Mouse (Mus musculus) hindbrain, embryonic 14.5 days (tissue): ENCODE results near the gene Midn. TPM values are rescaled to one million over a fixed set of nuclear protein-coding genes. Genes with fewer than 3 reads are reported as not detected.

ENCODE experiments used
- ATAC-seq: fragments of 200-750 bp; cut with Nextera tagmentation; 2 replicates; pipeline ENCODE4 v1.8.0; 2017; ENCODE audit warnings: moderate number of reproducible peaks, mild to moderate bottlenecking, moderate TSS enrichment, moderate library complexity; ENCODE audit not compliant: low FRiP score
- DNase-seq: peaks from one replicate; pipeline ENCODE4 v3.0.0-alpha.2; 2015; ENCODE audit warnings: low spot score
- H3K27ac ChIP-seq: fragments of 300-500 bp; sonication (generic); 2 replicates; pipeline ENCODE4 v1.5.1; 2014; ENCODE audit warnings: mild to moderate bottlenecking, moderate library complexity
- H3K27me3 ChIP-seq: fragments of 300-500 bp; sonication (generic); 2 replicates; pipeline ENCODE4 v1.6.1; 2014; ENCODE audit warnings: mild to moderate bottlenecking, low read length, mixed read lengths; ENCODE audit not compliant: control insufficient read depth, insufficient read depth
- H3K36me3 ChIP-seq: fragments of 300-500 bp; sonication (generic); replicated peaks from 2 replicates; pipeline ENCODE4 v1.6.1; 2014; ENCODE audit not compliant: control insufficient read depth, insufficient read depth
- H3K4me1 ChIP-seq: fragments of 300-500 bp; sonication (generic); replicated peaks from 2 replicates; pipeline ENCODE4 v1.6.1; 2014; ENCODE audit warnings: antibody characterized with exemption, low read length, mixed read lengths; ENCODE audit not compliant: control insufficient read depth, insufficient read depth
- H3K4me2 ChIP-seq: fragments of 300-500 bp; sonication (generic); replicated peaks from 2 replicates; pipeline ENCODE4 v1.6.1; 2014; ENCODE audit warnings: mild to moderate bottlenecking, moderate library complexity
- H3K4me3 ChIP-seq: fragments of 300-500 bp; sonication (generic); replicated peaks from 2 replicates; pipeline ENCODE4 v1.5.1; 2014; ENCODE audit warnings: mild to moderate bottlenecking, low read length
- H3K9ac ChIP-seq: fragments of 300-500 bp; sonication (generic); 2 replicates; pipeline ENCODE4 v1.6.1; 2014
- H3K9me3 ChIP-seq: fragments of 300-500 bp; sonication (generic); 2 replicates; pipeline ENCODE4 v1.6.1; 2016; ENCODE audit warnings: low read length; ENCODE audit not compliant: control insufficient read depth
- WGBS: fragments of 180-500 bp; shearing (Covaris S2); extraction: QIAGEN DNeasy Blood & Tissue Kit; methylation state at CpG from one replicate; pipeline ENCODE4 v1.1.7; 2014; 5-methylcytosine and 5-hydroxymethylcytosine counted together
- polyA plus RNA-seq: library from polyadenylated mRNA; unstranded; fragments of >200 nt; fragmentation: Nextera tagmentation; extraction: Ambion mirVana; gene quantifications from 2 replicates; pipeline ENCODE4 v1.2.1, GENCODE M21; 2014

The Midn gene
- polyA plus RNA-seq, result 44.1 and 54.4 TPM in 2 replicates

DNA sequence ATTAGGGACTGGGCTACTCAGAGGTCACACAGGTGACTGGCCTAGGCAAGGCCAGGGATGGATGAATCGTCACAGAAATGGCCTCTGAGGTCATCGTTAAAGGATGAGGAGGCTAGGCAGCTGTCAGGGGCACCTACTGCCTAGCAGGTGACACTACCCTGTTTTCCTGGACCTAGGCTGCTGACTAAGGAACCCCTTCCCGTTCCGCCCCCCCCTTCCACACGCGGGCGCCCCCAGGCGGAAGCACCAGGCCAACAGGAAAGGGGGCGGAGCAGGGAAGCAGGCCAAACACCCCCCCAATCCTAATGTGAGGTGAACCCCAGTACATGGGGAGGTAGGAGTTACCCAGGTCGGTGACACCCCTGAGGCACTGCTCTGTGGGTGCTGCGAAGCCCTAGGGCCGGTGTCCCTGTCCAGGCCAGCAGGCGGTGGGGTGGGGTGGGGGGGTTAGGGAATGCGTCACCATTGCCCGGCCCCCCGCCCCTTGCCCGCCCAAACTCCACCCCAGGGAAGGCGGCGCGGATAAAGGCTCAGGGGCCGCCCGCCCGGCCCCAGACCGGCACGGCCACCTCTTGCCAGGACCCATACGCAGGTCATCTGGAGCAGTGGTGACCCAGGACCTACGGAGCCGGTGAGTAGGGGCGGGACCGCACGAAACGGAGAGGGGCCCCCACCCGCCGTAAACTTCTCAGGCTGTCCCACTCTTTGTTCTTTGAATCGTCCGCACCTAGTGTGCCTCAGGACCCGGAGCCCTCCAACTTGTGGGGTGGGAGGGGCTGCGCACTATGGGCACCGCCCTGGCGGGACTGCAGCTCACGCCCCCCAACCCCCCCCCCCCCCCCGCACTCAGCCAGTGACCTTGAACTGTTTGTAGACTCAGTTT, at the start of gene Midn:
TSS of gene Midn (plus strand) at position 554 of the 883 bp plus-strand sequence.
- peak within 1 kb of the TSS; percentile 99 for H3K27ac ChIP-seq
- H3K9me3 ChIP-seq, result no peaks in the 10 kb centered on the region
- H3K27me3 ChIP-seq, result no peaks in the 10 kb centered on the region
- H3K4me3 ChIP-seq, result peak within 1 kb of the TSS; percentile 100
- peaks cover 54% of the 10 kb centered on the region for H3K36me3 ChIP-seq
- WGBS, result 2% methylated on average over 38 of the region's 42 CpGs
- H3K9ac ChIP-seq, result peak within 1 kb of the TSS; percentile 100
- peaks cover 17% of the 10 kb centered on the region for H3K4me1 ChIP-seq
- peak within 1 kb of the TSS; percentile 100 for H3K4me2 ChIP-seq
- ATAC-seq, result peak; percentile 18; the same call in 1 of the 2 replicates
- peak; percentile 67 for DNase-seq

DNA sequence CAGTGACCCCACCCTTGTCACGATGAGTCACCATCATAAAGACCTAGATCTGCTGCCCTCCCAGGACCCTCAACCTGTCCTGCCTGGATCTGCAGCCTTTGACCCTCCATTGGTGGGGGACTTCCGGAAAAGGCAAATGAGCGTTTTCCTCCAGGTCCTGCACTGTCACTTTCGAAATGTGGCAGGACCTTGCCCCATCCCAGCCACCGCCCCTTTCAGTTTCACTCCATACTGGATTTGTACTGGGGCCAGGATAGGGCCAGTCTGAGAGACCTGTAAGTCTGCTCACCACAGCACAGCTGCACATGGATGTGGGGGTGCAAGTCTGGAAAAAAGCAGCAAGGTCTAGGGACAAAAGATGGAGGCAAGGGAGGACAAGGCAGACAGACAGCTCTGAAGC, 49.4 kb upstream of the Midn start:
- Histone ChIP-seq H3K4me1 (peaks cover 13% of the 10 kb centered on the region), H3K9me3 (no peaks in the 10 kb centered on the region), H3K36me3 (no peaks in the 10 kb centered on the region), H3K27ac (no peak overlapping the region), H3K9ac (no peak overlapping the region), H3K27me3 (no peaks in the 10 kb centered on the region), H3K4me2 (no peak overlapping the region), H3K4me3 (no peak overlapping the region)
- 87% methylated on average over 5 of the region's 5 CpGs for WGBS
- DNase-seq (no peak), ATAC-seq (no peak)

DNA sequence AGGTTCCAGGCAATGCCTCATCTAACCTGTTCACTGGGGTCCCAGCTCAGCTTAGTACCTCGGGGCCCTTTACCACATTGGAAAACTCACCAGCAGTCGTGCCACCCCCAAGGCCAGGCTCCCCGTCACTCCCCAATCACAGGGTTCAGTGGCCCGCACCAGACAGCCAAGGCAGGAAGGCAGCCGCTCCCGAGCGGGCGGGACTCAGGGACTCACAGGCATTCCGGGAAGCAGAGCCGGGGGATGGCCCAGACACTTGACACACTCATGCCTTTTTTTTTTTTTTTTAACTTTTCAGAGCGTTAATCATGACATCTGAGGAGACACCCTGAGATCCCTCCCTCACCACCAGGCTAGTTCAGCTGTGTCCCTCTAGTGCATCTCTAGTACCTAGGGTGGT, 47.1 kb upstream of the Midn start:
- Histone ChIP-seq H3K4me2 (peak overlapping the region; percentile 93), H3K27ac (no peak overlapping the region), H3K27me3 (no peaks in the 10 kb centered on the region), H3K9ac (no peak overlapping the region), H3K36me3 (no peaks in the 10 kb centered on the region), H3K4me1 (peaks cover 13% of the 10 kb centered on the region), H3K4me3 (no peak overlapping the region), H3K9me3 (no peaks in the 10 kb centered on the region)
- 69% methylated on average over 11 of the region's 11 CpGs for WGBS
- ATAC-seq, result no peak
- DNase-seq, result no peak

DNA sequence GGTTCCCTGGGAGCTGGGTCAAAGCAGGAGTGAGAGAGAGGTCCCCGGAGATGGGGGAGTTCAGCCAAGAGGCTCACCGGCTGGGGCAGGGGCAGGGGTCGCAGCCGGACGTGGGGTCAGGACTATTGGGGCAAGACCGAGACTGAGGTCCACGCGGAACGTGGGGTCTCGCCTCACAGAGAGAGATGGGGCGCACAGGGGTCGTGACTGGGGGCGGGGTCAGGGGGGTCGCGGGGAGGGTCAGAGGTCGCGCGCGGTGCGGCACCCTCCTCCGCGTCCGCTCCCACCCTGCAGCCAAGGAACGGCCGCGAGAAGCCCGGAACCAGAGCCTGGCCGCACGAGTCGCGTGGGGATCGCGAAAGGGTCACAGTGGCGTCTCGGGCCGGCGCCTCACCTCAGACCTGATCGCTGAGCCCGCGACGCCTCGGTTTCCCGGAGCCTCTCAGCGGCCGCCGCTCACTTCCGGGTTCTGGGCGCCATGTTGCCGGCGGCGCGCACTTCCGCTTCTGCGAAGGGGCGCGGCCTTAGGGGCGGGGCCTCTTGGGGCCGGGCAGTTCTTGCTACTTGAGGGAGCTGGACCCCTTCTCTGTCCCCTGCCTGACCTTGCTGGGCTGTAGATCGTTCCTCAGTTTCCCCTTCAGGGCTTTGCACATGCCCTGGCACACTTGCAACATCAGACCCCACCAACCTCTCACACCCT, 45.7 kb upstream of the Midn start:
- H3K9me3 ChIP-seq, result no peaks in the 10 kb centered on the region
- H3K4me2 ChIP-seq, result peak overlapping the region; percentile 93
- no peaks in the 10 kb centered on the region for H3K27me3 ChIP-seq
- H3K9ac ChIP-seq, result peak overlapping the region; percentile 91
- peak overlapping the region; percentile 78 for H3K27ac ChIP-seq
- DNase-seq (peak; percentile 82), ATAC-seq (peak; percentile 86)
- peak overlapping the region; percentile 90 for H3K4me3 ChIP-seq
- H3K4me1 ChIP-seq, result peaks cover 13% of the 10 kb centered on the region
- H3K36me3 ChIP-seq, result no peaks in the 10 kb centered on the region
- WGBS, result under 1% methylated on average over 40 of the region's 59 CpGs

DNA sequence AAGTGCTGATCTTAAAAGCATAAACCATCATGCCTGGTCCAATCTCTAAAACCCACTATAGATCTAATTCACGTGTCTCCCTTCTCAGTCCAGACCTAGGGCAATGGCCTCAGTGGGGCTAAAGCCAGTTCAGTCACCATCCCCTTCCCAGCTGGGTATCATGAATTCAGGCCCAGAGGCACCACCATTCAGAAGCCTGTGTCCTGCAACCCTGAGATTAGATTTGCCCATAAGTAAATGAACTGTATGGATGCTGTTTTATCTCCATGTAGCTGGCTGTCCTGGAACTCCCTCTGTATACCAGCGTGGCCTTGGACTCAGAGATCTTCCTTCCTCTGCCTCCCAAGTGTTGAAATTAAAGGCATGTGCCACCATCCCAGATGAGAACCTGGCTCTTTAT, 45.0 kb upstream of the Midn start:
- no peak for DNase-seq
- no peaks in the 10 kb centered on the region for H3K9me3 ChIP-seq
- peak overlapping the region; percentile 90; the same call in 1 of the 2 replicates for H3K4me3 ChIP-seq
- WGBS, result 87% methylated on average over 2 of the region's 2 CpGs
- ATAC-seq, result no peak
- H3K36me3 ChIP-seq, result no peaks in the 10 kb centered on the region
- peak overlapping the region; percentile 93 for H3K4me2 ChIP-seq
- peak overlapping the region; percentile 91 for H3K9ac ChIP-seq
- no peaks in the 10 kb centered on the region for H3K27me3 ChIP-seq
- H3K4me1 ChIP-seq, result peaks cover 13% of the 10 kb centered on the region
- H3K27ac ChIP-seq, result peak overlapping the region; percentile 78

DNA sequence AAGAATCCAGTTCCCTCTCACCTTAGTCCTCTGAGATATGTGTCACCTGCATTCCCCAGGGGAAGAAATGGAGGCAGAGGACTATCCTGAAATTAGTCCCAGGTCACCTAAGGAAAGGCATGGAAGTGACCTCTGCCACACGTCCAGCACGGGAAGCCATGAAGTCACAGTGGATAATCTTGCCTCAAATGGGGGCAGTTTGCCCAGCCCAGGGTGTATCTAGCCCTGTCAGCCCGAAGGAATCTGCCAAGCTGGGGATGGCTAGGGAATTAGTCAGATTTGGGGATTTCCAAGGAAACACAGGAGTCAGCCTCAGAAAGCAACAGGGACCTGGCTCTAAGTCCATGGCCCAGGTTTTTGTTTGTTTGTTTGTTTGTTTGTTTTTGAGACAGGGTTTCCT, 43.9 kb upstream of the Midn start:
- 81% methylated on average over 3 of the region's 3 CpGs for WGBS
- Histone ChIP-seq H3K27me3 (no peaks in the 10 kb centered on the region), H3K36me3 (no peaks in the 10 kb centered on the region), H3K9me3 (no peaks in the 10 kb centered on the region), H3K4me3 (no peak overlapping the region), H3K27ac (no peak overlapping the region), H3K9ac (no peak overlapping the region), H3K4me1 (peaks cover 13% of the 10 kb centered on the region), H3K4me2 (no peak overlapping the region)
- DNase-seq (no peak), ATAC-seq (no peak)

DNA sequence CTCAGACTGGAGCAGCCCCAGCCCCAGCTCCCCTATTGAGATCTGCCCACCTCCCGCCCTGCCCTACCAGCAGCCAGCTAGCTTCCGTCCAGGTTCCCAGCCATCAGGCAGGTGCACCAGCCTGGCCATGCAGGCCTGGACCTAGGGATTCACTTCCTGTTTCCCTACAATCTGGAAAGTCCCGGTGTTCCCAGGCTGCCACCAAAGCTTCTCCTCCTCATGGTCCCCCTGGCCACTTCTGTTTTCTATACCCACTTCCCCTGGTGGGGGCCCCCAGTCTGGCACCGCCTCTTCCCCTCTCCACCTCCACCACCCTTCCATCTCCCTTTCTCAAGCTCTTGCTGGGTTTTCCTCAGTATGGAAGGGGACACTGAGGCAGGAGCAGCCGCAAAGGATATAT, 42.6 kb upstream of the Midn start, which contains the start of gene Sbno2:
TSS of gene Sbno2 (minus strand) at position 112 of the 400 bp plus-strand sequence.
- Histone ChIP-seq H3K27me3 (0 out of 2 replicates have a peak, but pooled peaks cover 3% of the 10 kb centered on the region), H3K9me3 (no peaks in the 10 kb centered on the region), H3K4me2 (no peak within 1 kb of the TSS), H3K4me3 (no peak within 1 kb of the TSS), H3K27ac (no peak within 1 kb of the TSS), H3K36me3 (no peaks in the 10 kb centered on the region), H3K4me1 (peaks cover 13% of the 10 kb centered on the region), H3K9ac (no peak within 1 kb of the TSS)
- DNase-seq, result no peak
- 76% methylated on average over 5 of the region's 5 CpGs for WGBS
- ATAC-seq, result no peak

DNA sequence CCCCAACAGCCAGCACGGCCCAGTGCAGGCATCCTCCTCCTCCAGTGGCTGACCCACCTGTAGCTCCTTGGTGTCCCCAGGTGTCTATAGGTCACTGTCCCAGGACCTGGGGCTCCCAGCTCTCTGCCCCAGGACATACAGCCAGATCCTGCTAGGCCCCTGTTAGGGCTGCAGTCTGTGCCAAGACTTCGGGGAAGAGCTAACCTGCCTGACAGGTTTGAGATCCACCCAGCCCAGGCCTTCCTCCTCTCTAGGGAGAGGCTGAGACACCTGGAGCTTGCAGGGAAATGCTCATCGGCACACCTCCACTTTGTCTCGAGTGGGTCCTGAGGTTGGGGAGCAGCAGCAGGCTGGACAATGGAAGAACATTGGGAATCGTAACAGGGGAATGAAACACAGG, 42.1 kb upstream of the Midn start:
- WGBS, result 79% methylated on average over 5 of the region's 5 CpGs
- H3K27me3 ChIP-seq, result 0 out of 2 replicates have a peak, but pooled peaks cover 5% of the 10 kb centered on the region

DNA sequence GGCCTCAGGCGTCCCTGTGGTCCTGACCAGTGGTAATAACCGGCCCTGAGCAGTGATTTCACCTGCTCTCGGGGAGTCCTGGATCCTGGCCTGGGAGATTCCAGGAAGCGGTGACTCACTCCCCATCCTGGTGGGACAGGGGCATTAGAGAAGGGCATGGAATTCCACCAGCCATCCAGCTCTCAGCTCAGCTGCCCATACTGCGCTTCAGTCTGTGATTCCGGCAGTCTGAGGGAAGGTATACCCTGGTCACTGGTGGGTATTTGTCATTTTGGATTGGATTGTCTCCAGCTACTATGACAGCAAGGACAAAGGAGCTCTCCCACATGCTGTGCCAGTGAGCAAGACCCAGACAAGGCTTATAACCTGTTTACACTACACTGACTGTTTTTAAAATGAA, 40.4 kb upstream of the Midn start:
- Histone ChIP-seq H3K4me3 (no peak overlapping the region), H3K4me1 (peaks cover 3% of the 10 kb centered on the region; the same call in 1 of the 2 replicates), H3K9ac (no peak overlapping the region), H3K27ac (no peak overlapping the region), H3K27me3 (0 out of 2 replicates have a peak, but pooled peaks cover 5% of the 10 kb centered on the region), H3K9me3 (no peaks in the 10 kb centered on the region), H3K4me2 (no peak overlapping the region), H3K36me3 (no peaks in the 10 kb centered on the region)
- 63% methylated on average over 6 of the region's 6 CpGs for WGBS
- ATAC-seq (no peak), DNase-seq (no peak)

More for the DNA sequence above, 42.1 kb upstream of the Midn start:
- Histone ChIP-seq H3K9me3 (no peaks in the 10 kb centered on the region), H3K4me2 (no peak overlapping the region), H3K9ac (no peak overlapping the region), H3K36me3 (no peaks in the 10 kb centered on the region), H3K4me1 (peaks cover 13% of the 10 kb centered on the region), H3K27ac (no peak overlapping the region), H3K4me3 (no peak overlapping the region)
- no peak for DNase-seq
- no peak for ATAC-seq
